ENCODE assay signal across 23 mouse cellular contexts in genomic region chr4:31536811-31537210, GRCm38 (mm10).
DNase-seq lines count a peak whose midpoint lies in the region; ATAC-seq lines count a peak whose summit lies in the region.
"Had no signal": no experiment of that assay in that cellular context is flagged by ENCODE, and none has a peak within 500 bp of the region (broad histone marks: within the 10 kb centered on the region; RNA-seq: fewer than 3 reads in every experiment).

No protein-coding gene starts in this region.

- H3K4me2 ChIP-seq in intestine, embryonic 15.5 days (replicated peaks) = no peak overlapping the region
- H3K4me2 ChIP-seq in kidney, embryonic 16.5 days (replicated peaks; ENCODE audit: low read depth, low read length) = no peak overlapping the region
- H3K4me2 ChIP-seq: embryonic facial prominence, embryonic 12.5 days; forebrain, embryonic 13.5 days; forebrain, embryonic 15.5 days had no signal

- WGBS in intestine, embryonic 15.5 days = 32% methylated on average over 1 of the region's 1 CpGs
- WGBS in kidney, embryonic 16.5 days = 78% methylated on average over 1 of the region's 1 CpGs

- H3K36me3 ChIP-seq in intestine, embryonic 15.5 days = no peaks in the 10 kb centered on the region
- H3K36me3 ChIP-seq in kidney, embryonic 16.5 days (ENCODE audit: insufficient read depth, low read length) = no peaks in the 10 kb centered on the region
- H3K36me3 ChIP-seq: embryonic facial prominence, embryonic 10.5 days; embryonic facial prominence, embryonic 12.5 days; forebrain, embryonic 15.5 days; G1E had no signal

- no peaks in the 10 kb centered on the region for H3K27me3 ChIP-seq in intestine, embryonic 15.5 days (replicated peaks)
- no peaks in the 10 kb centered on the region for H3K27me3 ChIP-seq in kidney, embryonic 16.5 days (ENCODE audit: insufficient read depth, low read length)
- H3K27me3 ChIP-seq: CH12.LX; embryonic facial prominence, embryonic 12.5 days; forebrain, embryonic 13.5 days; forebrain, embryonic 15.5 days; Patski had no signal

- DNase-seq in heart, adult 11 months = peak; percentile 21
- no peak for DNase-seq in heart, adult 8-10 months (ENCODE audit: low spot score)
- DNase-seq in yolk sac, embryonic 10.5 days (ENCODE audit: low spot score) = peak; percentile 50
- DNase-seq: adrenal gland, adult 8-10 months; adrenal gland, postnatal 14 days; adrenal gland, postnatal 36 days; B cell, adult 2 months; cerebellum, adult 11-12 months; cerebellum, adult 2 months; cerebellum, adult 9-10 months; cerebellum, postnatal 10 days; cerebellum, postnatal 25 days had no signal

- H3K4me3 ChIP-seq in intestine, embryonic 15.5 days (replicated peaks) = no peak overlapping the region
- no peak overlapping the region for H3K4me3 ChIP-seq in kidney, embryonic 16.5 days (ENCODE audit: low read length)
- H3K4me3 ChIP-seq: embryonic facial prominence, embryonic 10.5 days; embryonic facial prominence, embryonic 12.5 days; forebrain, embryonic 13.5 days; forebrain, embryonic 15.5 days had no signal

- H3K27ac ChIP-seq in intestine, embryonic 15.5 days = no peak overlapping the region
- H3K27ac ChIP-seq in kidney, embryonic 16.5 days (ENCODE audit: low read length) = no peak overlapping the region
- H3K27ac ChIP-seq: embryonic facial prominence, embryonic 10.5 days; embryonic facial prominence, embryonic 12.5 days; forebrain, embryonic 13.5 days; forebrain, embryonic 15.5 days had no signal

- no peak overlapping the region for H3K9ac ChIP-seq in intestine, embryonic 15.5 days
- H3K9ac ChIP-seq in kidney, embryonic 16.5 days (replicated peaks; ENCODE audit: low read length) = no peak overlapping the region
- H3K9ac ChIP-seq: embryonic facial prominence, embryonic 12.5 days; forebrain, embryonic 13.5 days; forebrain, embryonic 15.5 days had no signal

- H3K9me3 ChIP-seq in intestine, embryonic 15.5 days = no peaks in the 10 kb centered on the region
- H3K9me3 ChIP-seq in kidney, embryonic 16.5 days (ENCODE audit: low read length) = no peaks in the 10 kb centered on the region
- H3K9me3 ChIP-seq: embryonic facial prominence, embryonic 10.5 days; embryonic facial prominence, embryonic 12.5 days; forebrain, embryonic 13.5 days; forebrain, embryonic 15.5 days had no signal

- ATAC-seq in intestine, embryonic 15.5 days = peak; percentile 51; the same call in 1 of the 2 replicates
- ATAC-seq in kidney, embryonic 16.5 days (ENCODE audit: low FRiP score, low TSS enrichment) = no peak
- ATAC-seq: activated CD4-positive, CD25-positive, alpha-beta regulatory T cell, adult 4 months; CD4-positive, CD25-positive, alpha-beta regulatory T cell, adult 4 months; forebrain, embryonic 13.5 days; forebrain, embryonic 15.5 days; Patski had no signal

- no peaks in the 10 kb centered on the region for H3K4me1 ChIP-seq in intestine, embryonic 15.5 days (replicated peaks)
- no peaks in the 10 kb centered on the region for H3K4me1 ChIP-seq in kidney, embryonic 16.5 days (ENCODE audit: insufficient read depth, low read length)
- H3K4me1 ChIP-seq: embryonic facial prominence, embryonic 10.5 days; embryonic facial prominence, embryonic 12.5 days; forebrain, embryonic 13.5 days; forebrain, embryonic 15.5 days had no signal
